Mouse (Mus musculus) liver, embryonic 14.5 days (tissue): ENCODE data around the gene Slc29a1.

Source experiments
- CTCF ChIP-seq: IDR thresholded peaks from 2 replicates; pipeline ENCODE4 v1.5.1; 2016; ENCODE audit warnings: antibody characterized with exemption, low read depth, control low read depth
- EP300 ChIP-seq: IDR thresholded peaks from 2 replicates; pipeline ENCODE4 v1.6.1; 2016; ENCODE audit warnings: antibody characterized with exemption, low read depth

DNA sequence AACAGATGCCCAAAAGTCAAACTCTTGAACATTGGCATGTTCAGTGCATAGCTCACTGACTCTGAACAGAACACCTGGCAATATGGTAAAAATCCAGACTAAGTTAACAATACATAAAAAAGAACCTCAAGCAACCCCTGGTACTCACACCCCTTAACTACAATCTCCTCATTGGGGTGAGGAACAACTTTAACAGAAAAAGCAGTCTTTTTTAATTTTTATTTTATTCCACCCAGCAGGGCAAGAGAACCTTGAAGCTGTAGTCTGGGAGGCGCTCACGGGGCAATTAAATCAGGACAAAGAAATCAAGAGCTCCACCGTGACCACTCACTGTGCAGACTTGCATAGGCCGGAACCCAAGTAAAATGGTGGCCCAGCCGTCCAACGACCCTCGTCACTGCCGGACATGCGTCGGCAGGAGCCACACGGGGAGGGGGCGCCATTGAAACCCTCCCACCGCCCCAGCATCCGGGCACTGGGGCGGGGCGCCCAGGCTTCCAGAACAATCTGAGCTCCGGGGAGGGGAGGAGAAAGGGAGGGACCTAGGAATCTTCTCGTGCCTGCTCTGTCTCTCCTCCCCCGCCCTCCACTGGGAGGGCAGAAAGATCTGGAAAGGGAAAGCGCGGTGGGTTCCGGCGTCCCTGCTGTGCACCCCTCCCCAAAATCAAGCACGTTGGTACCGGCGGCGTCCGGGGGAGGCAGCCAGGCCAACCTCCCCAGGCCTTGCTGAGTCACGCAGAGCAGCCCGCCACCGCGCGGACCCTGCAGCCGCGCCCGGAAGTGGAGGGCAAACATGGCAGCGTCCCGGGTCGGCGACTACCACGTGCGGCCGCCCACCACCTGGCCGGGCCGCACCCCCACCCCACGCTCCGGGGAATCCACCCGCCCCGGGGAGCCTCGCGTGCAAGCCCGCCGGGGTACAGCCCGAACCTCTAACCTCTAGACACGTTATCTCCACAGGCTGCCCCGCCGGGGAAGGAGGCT is 27.0 kb downstream of the Slc29a1 start:
- TF ChIP-seq CTCF: no peak
- TF ChIP-seq EP300: no peak
